Mouse (Mus musculus): ENCODE results near the gene Unc13d. TPM values are rescaled to one million over a fixed set of nuclear protein-coding genes. Genes with fewer than 3 reads are reported as not detected.

The Unc13d gene
- polyA plus RNA-seq, 1 experiment from 2014 or later: 7.2 TPM

- 91% methylated on average over 1 of the region's 1 CpGs for WGBS
- Histone ChIP-seq H3K9ac (ENCODE audit: low read length) (no peak overlapping the region), H3K4me1 (replicated peaks; ENCODE audit: control insufficient read depth, insufficient read depth, low read length) (no peaks in the 10 kb centered on the region), H3K36me3 (ENCODE audit: control insufficient read depth, insufficient read depth, low read length) (peaks cover 35% of the 10 kb centered on the region), H3K27ac (ENCODE audit: low read length) (no peak overlapping the region), H3K27me3 (ENCODE audit: control insufficient read depth, insufficient read depth, low read depth, low read length) (no peaks in the 10 kb centered on the region), H3K4me3 (ENCODE audit: low read length) (no peak overlapping the region), H3K4me2 (ENCODE audit: low read depth, low read length) (no peak overlapping the region), H3K9me3 (ENCODE audit: control insufficient read depth, low read length) (0 out of 2 replicates have a peak, but pooled peaks cover 2% of the 10 kb centered on the region)
- no peak for ATAC-seq (ENCODE audit: low read depth)
Measured at GRCm38 (mm10) chr11:116043286-116043685, 34.5 kb downstream of the Unc13d start.

- WGBS: 85% methylated on average over 5 of the region's 5 CpGs
- no peak for ATAC-seq (ENCODE audit: low read depth)
- H3K9me3 ChIP-seq (ENCODE audit: control insufficient read depth, low read length): 0 out of 2 replicates have a peak, but pooled peaks cover 2% of the 10 kb centered on the region
- H3K9ac ChIP-seq (ENCODE audit: low read length): no peak overlapping the region
- peaks cover 28% of the 10 kb centered on the region for H3K36me3 ChIP-seq (ENCODE audit: control insufficient read depth, insufficient read depth, low read length)
- H3K4me1 ChIP-seq (replicated peaks; ENCODE audit: control insufficient read depth, insufficient read depth, low read length): no peaks in the 10 kb centered on the region
- no peak overlapping the region for H3K4me3 ChIP-seq (ENCODE audit: low read length)
- no peaks in the 10 kb centered on the region for H3K27me3 ChIP-seq (ENCODE audit: control insufficient read depth, insufficient read depth, low read depth, low read length)
- H3K4me2 ChIP-seq (ENCODE audit: low read depth, low read length): no peak overlapping the region
- H3K27ac ChIP-seq (ENCODE audit: low read length): no peak overlapping the region
Measured at GRCm38 (mm10) chr11:116042372-116043138, 35.2 kb downstream of the Unc13d start.

GRCm38 (mm10) chr11:116041833-116042232 lies 35.9 kb downstream of the Unc13d start:
- H3K36me3 ChIP-seq (ENCODE audit: control insufficient read depth, insufficient read depth, low read length): peaks cover 21% of the 10 kb centered on the region
- H3K27me3 ChIP-seq (ENCODE audit: control insufficient read depth, insufficient read depth, low read depth, low read length): no peaks in the 10 kb centered on the region
- no peak overlapping the region for H3K27ac ChIP-seq (ENCODE audit: low read length)
- WGBS: 96% methylated on average over 2 of the region's 2 CpGs
- H3K4me1 ChIP-seq (replicated peaks; ENCODE audit: control insufficient read depth, insufficient read depth, low read length): no peaks in the 10 kb centered on the region
- H3K4me2 ChIP-seq (ENCODE audit: low read depth, low read length): no peak overlapping the region
- no peak overlapping the region for H3K9ac ChIP-seq (ENCODE audit: low read length)
- no peak for ATAC-seq (ENCODE audit: low read depth)
- 0 out of 2 replicates have a peak, but pooled peaks cover 2% of the 10 kb centered on the region for H3K9me3 ChIP-seq (ENCODE audit: control insufficient read depth, low read length)
- no peak overlapping the region for H3K4me3 ChIP-seq (ENCODE audit: low read length)

GRCm38 (mm10) chr11:116040593-116040992 lies 37.2 kb downstream of the Unc13d start:
- Histone ChIP-seq H3K4me2 (ENCODE audit: low read depth, low read length) (no peak overlapping the region), H3K27ac (ENCODE audit: low read length) (no peak overlapping the region), H3K27me3 (ENCODE audit: control insufficient read depth, insufficient read depth, low read depth, low read length) (no peaks in the 10 kb centered on the region), H3K4me3 (ENCODE audit: low read length) (no peak overlapping the region), H3K4me1 (replicated peaks; ENCODE audit: control insufficient read depth, insufficient read depth, low read length) (no peaks in the 10 kb centered on the region), H3K9me3 (ENCODE audit: control insufficient read depth, low read length) (0 out of 2 replicates have a peak, but pooled peaks cover 2% of the 10 kb centered on the region), H3K36me3 (ENCODE audit: control insufficient read depth, insufficient read depth, low read length) (peaks cover 17% of the 10 kb centered on the region), H3K9ac (ENCODE audit: low read length) (no peak overlapping the region)
- no peak for ATAC-seq (ENCODE audit: low read depth)
- 78% methylated on average over 6 of the region's 6 CpGs for WGBS

- Histone ChIP-seq H3K27me3 (ENCODE audit: control insufficient read depth, insufficient read depth, low read depth, low read length) (no peaks in the 10 kb centered on the region), H3K4me1 (replicated peaks; ENCODE audit: control insufficient read depth, insufficient read depth, low read length) (no peaks in the 10 kb centered on the region; the same call in 1 of the 2 replicates), H3K9ac (ENCODE audit: low read length) (no peak overlapping the region), H3K9me3 (ENCODE audit: control insufficient read depth, low read length) (0 out of 2 replicates have a peak, but pooled peaks cover 2% of the 10 kb centered on the region), H3K4me3 (ENCODE audit: low read length) (no peak overlapping the region), H3K4me2 (ENCODE audit: low read depth, low read length) (no peak overlapping the region), H3K36me3 (ENCODE audit: control insufficient read depth, insufficient read depth, low read length) (peaks cover 15% of the 10 kb centered on the region), H3K27ac (ENCODE audit: low read length) (no peak overlapping the region)
- ATAC-seq (ENCODE audit: low read depth): no peak
- 93% methylated on average over 9 of the region's 9 CpGs for WGBS
Measured at GRCm38 (mm10) chr11:116037826-116038225, 39.9 kb downstream of the Unc13d start.

GRCm38 (mm10) chr11:116036671-116037070 lies 41.1 kb downstream of the Unc13d start:
- Histone ChIP-seq H3K36me3 (ENCODE audit: control insufficient read depth, insufficient read depth, low read length) (peaks cover 11% of the 10 kb centered on the region; the same call in 1 of the 2 replicates), H3K27me3 (ENCODE audit: control insufficient read depth, insufficient read depth, low read depth, low read length) (no peaks in the 10 kb centered on the region), H3K4me2 (ENCODE audit: low read depth, low read length) (no peak overlapping the region), H3K4me1 (replicated peaks; ENCODE audit: control insufficient read depth, insufficient read depth, low read length) (peaks cover 5% of the 10 kb centered on the region), H3K27ac (ENCODE audit: low read length) (no peak overlapping the region), H3K4me3 (ENCODE audit: low read length) (no peak overlapping the region), H3K9me3 (ENCODE audit: control insufficient read depth, low read length) (no peaks in the 10 kb centered on the region), H3K9ac (ENCODE audit: low read length) (no peak overlapping the region)
- ATAC-seq (ENCODE audit: low read depth): no peak
- WGBS: 83% methylated on average over 3 of the region's 3 CpGs

- no peaks in the 10 kb centered on the region for H3K9me3 ChIP-seq (ENCODE audit: control insufficient read depth, low read length)
- H3K4me3 ChIP-seq (ENCODE audit: low read length): no peak overlapping the region
- 93% methylated on average over 6 of the region's 6 CpGs for WGBS
- H3K27me3 ChIP-seq (ENCODE audit: control insufficient read depth, insufficient read depth, low read depth, low read length): no peaks in the 10 kb centered on the region
- no peak overlapping the region for H3K9ac ChIP-seq (ENCODE audit: low read length)
- peaks cover 11% of the 10 kb centered on the region; the same call in 1 of the 2 replicates for H3K36me3 ChIP-seq (ENCODE audit: control insufficient read depth, insufficient read depth, low read length)
- H3K4me1 ChIP-seq (replicated peaks; ENCODE audit: control insufficient read depth, insufficient read depth, low read length): peaks cover 10% of the 10 kb centered on the region
- no peak overlapping the region for H3K27ac ChIP-seq (ENCODE audit: low read length)
- H3K4me2 ChIP-seq (ENCODE audit: low read depth, low read length): no peak overlapping the region
- ATAC-seq (ENCODE audit: low read depth): no peak
Measured at GRCm38 (mm10) chr11:116034584-116034983, 43.2 kb downstream of the Unc13d start.

- H3K4me1 ChIP-seq (replicated peaks; ENCODE audit: control insufficient read depth, insufficient read depth, low read length): peaks cover 10% of the 10 kb centered on the region
- 16% methylated on average over 14 of the region's 14 CpGs for WGBS
- H3K4me3 ChIP-seq (ENCODE audit: low read length): peak overlapping the region; percentile 84
- peak overlapping the region; percentile 100 for H3K27ac ChIP-seq (ENCODE audit: low read length)
- H3K27me3 ChIP-seq (ENCODE audit: control insufficient read depth, insufficient read depth, low read depth, low read length): no peaks in the 10 kb centered on the region
- ATAC-seq (ENCODE audit: low read depth): peak; percentile 3; the same call in 1 of the 2 replicates
- H3K4me2 ChIP-seq (ENCODE audit: low read depth, low read length): peak overlapping the region; percentile 69
- H3K9ac ChIP-seq (ENCODE audit: low read length): peak overlapping the region; percentile 97
- no peaks in the 10 kb centered on the region for H3K9me3 ChIP-seq (ENCODE audit: control insufficient read depth, low read length)
- H3K36me3 ChIP-seq (ENCODE audit: control insufficient read depth, insufficient read depth, low read length): peaks cover 2% of the 10 kb centered on the region; the same call in 1 of the 2 replicates
Measured at GRCm38 (mm10) chr11:116030898-116031845, 46.6 kb downstream of the Unc13d start.

Measured in lung, embryonic 16.5 days (tissue).